Mouse (Mus musculus) heart, adult 2 months (tissue): ENCODE measurements around the gene Cntn4. TPM values are rescaled to one million over a fixed set of nuclear protein-coding genes. Genes with fewer than 3 reads are reported as not detected.
"Not testable (repeated sequence)": the region's sequence is repeated elsewhere in the genome, so short reads cannot be mapped to it uniquely, and the experiment has no call there.

Experiments used
- DNase-seq, 2 experiments: peaks; one replicate each; pipeline ENCODE4 v3.0.0; 2021
- H3K27ac ChIP-seq: fragments of 200-600 bp; 2 replicates; pipeline ENCODE4 v1.8.1; 2022
- H3K27me3 ChIP-seq: fragments of 200-500 bp; 2 replicates; pipeline ENCODE4 v1.6.1; 2012; ENCODE audit warnings: mild to moderate bottlenecking, low read length, inconsistent platforms, mixed read lengths; ENCODE audit not compliant: control insufficient read depth, insufficient read depth
- H3K36me3 ChIP-seq: fragments of 200-500 bp; 2 replicates; pipeline ENCODE4 v1.6.1; 2012; ENCODE audit warnings: low read length, inconsistent platforms; ENCODE audit not compliant: control insufficient read depth, insufficient read depth
- H3K4me1 ChIP-seq: fragments of 200-500 bp; 2 replicates; pipeline ENCODE4 v1.6.1; 2011; ENCODE audit warnings: low read length; ENCODE audit not compliant: control insufficient read depth, insufficient read depth
- H3K4me3 ChIP-seq: fragments of 200-600 bp; 2 replicates; pipeline ENCODE4 v1.8.1; 2022
- H3K79me2 ChIP-seq: fragments of 200-500 bp; replicated peaks from 2 replicates; pipeline ENCODE4 v1.6.1; 2012; ENCODE audit warnings: mild to moderate bottlenecking, inconsistent platforms, low read length, moderate library complexity, mixed read lengths; ENCODE audit not compliant: control insufficient read depth, insufficient read depth
- H3K9ac ChIP-seq: fragments of 200-500 bp; 2 replicates; pipeline ENCODE4 v1.6.1; 2012; ENCODE audit warnings: low read depth, mild to moderate bottlenecking, control low read depth, inconsistent platforms, low read length, mixed read lengths
- CTCF ChIP-seq: fragments of 200-600 bp; IDR thresholded peaks from 2 replicates; pipeline ENCODE4 v1.8.1; 2022; ENCODE audit warnings: antibody characterized with exemption, mild to moderate bottlenecking, moderate library complexity
- EP300 ChIP-seq: fragments of 200-500 bp; IDR thresholded peaks from 2 replicates; pipeline ENCODE4 v1.6.1; 2011; ENCODE audit warnings: low read depth, low read length, control low read depth; ENCODE audit not compliant: insufficient read depth
- POLR2A ChIP-seq: fragments of 200-500 bp; IDR thresholded peaks from 2 replicates; pipeline ENCODE4 v1.6.1; 2011; ENCODE audit warnings: mild to moderate bottlenecking, low read depth, low read length, control low read depth; ENCODE audit not compliant: insufficient read depth
- WGBS: fragments of 180-500 bp; shearing (Covaris S2); methylation state at CpG from one replicate; pipeline ENCODE4 v1.1.7; 2018; 5-methylcytosine and 5-hydroxymethylcytosine counted together
- intact Hi-C: fragments of 180-260 bp; cut with DNase I; formaldehyde crosslinking; loops from one replicate; pipeline ENCODE4 v1.15.1; 2025
- polyA plus RNA-seq: library from polyadenylated mRNA; depleted of rRNA; stranded (reverse); fragments of >200 nt; gene quantifications from 2 replicates; pipeline ENCODE4 v1.2.3, GENCODE M21; 2012
- total RNA-seq, 2 experiments: library from RNA; stranded (reverse); gene quantifications; 2 replicates each; pipeline ENCODE4 v1.2.3; 2021

Gene Cntn4
- total and polyA plus RNA-seq, 3 experiments, result 0.04 TPM; not detected in 2

- intact Hi-C loops, result no loop called here
Measured at GRCm38 (mm10) chr6:106335066-106335465, 657.6 kb downstream of the Cntn4 start.

DNA sequence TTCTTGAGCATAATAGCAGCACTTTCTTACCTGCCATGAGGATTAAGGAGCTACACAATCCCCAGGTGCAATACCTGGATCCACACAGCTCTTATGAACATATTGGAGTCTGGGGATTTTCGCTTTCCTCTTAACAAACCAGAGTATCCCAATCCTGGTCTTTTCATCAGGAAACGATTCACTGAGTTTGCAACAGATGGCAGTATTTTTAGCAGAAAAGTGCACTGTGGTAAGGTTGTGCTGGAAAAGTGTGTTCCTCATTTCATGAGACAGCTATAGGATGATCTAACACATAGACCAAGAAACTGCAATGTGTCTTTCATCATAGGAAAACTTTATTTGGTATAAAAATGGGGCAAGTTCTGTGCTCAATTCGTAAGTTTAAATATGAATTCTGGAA, 659.3 kb downstream of the Cntn4 start:
- Histone ChIP-seq H3K27me3 (no peaks in the 10 kb centered on the region), H3K79me2 (no peaks in the 10 kb centered on the region), H3K36me3 (no peaks in the 10 kb centered on the region), H3K27ac (no peak overlapping the region), H3K4me3 (no peak overlapping the region), H3K9ac (no peak overlapping the region), H3K4me1 (no peaks in the 10 kb centered on the region)
- TF ChIP-seq POLR2A (no peak), CTCF (no peak), EP300 (no peak)
- DNase-seq, result no peak
- WGBS, result 63% methylated on average over 3 of the region's 3 CpGs
- intact Hi-C loops, result no loop called here

More at GRCm38 (mm10) chr6:106335066-106335465, 657.6 kb downstream of the Cntn4 start:
- no peak for DNase-seq
- 17% methylated on average over 1 of the region's 1 CpGs for WGBS
- no peaks in the 10 kb centered on the region for H3K27me3 ChIP-seq
- TF ChIP-seq POLR2A, result no peak
- TF ChIP-seq EP300, result no peak
- no peak for TF ChIP-seq CTCF
- no peak overlapping the region for H3K9ac ChIP-seq
- H3K4me1 ChIP-seq, result no peaks in the 10 kb centered on the region
- H3K4me3 ChIP-seq, result no peak overlapping the region
- H3K27ac ChIP-seq, result no peak overlapping the region
- no peaks in the 10 kb centered on the region for H3K79me2 ChIP-seq
- H3K36me3 ChIP-seq, result no peaks in the 10 kb centered on the region

DNA sequence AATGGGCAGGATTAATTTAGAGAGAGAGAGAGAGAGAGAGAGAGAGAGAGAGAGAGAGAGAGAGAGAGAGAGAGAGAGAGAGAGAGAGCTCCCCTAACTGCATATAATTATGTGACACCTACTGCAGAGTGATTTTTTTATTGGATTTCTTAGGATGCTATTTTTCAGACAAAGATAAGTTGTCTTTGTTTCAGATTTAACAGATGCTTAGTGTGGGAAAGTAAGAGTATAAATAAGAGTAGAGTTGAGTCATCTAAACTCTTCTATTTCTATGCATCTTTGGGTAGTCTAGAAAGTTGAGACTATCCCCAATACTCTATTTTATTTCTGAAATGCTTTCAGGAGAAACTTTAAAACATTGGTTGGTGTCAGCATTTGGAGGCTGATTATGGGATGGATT, 660.4 kb downstream of the Cntn4 start:
- Histone ChIP-seq H3K36me3 (no peaks in the 10 kb centered on the region), H3K27me3 (no peaks in the 10 kb centered on the region), H3K4me3 (no peak overlapping the region), H3K27ac (no peak overlapping the region), H3K4me1 (no peaks in the 10 kb centered on the region), H3K79me2 (no peaks in the 10 kb centered on the region), H3K9ac (no peak overlapping the region)
- intact Hi-C loops, result no loop called here
- no peak for DNase-seq
- TF ChIP-seq CTCF (no peak), POLR2A (no peak), EP300 (no peak)

DNA sequence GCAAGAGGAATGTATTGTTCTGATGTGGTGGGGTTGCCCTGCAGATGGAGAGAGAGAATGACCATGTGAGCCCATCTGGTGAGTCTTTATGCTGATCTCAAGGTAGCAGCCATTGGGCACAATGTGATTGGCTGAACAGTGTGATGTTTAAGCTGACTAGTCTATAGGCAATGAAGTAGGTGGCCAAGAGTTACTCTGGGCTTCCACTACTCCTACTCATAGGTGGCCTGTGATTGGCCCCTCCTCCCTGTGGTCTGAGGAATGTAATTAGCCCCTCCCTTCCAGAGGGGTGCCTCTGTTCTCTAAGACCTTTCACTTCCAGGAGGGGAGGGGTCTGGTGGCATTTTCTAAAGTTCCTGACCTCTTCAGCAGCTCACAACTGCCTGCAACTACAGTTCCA, 663.7 kb downstream of the Cntn4 start:
- Histone ChIP-seq H3K36me3 (no peaks in the 10 kb centered on the region), H3K79me2 (no peaks in the 10 kb centered on the region), H3K27ac (no peak overlapping the region), H3K9ac (no peak overlapping the region), H3K27me3 (no peaks in the 10 kb centered on the region), H3K4me3 (no peak overlapping the region), H3K4me1 (no peaks in the 10 kb centered on the region)
- intact Hi-C loops, result no loop called here
- no peak for DNase-seq
- TF ChIP-seq CTCF (no peak), POLR2A (no peak), EP300 (no peak)

DNA sequence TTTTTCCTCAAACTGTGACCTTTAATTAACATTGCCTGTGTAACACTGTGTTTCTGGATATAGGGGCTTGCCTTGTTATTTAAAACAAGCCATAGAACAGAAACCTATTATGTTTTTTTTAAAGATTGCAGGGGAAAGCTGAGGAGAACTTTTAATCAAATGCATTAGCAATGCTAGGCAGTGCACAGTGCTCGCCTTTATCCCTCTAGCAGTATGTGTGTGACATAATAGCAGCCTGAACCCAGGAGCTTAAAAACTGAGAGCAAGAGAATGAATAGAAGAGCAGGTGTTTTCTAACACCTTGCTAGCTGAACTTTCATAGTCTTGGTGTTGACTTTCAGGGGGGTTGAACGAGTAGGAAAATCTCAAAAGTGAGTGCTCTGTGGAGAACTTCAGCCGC, 672.6 kb downstream of the Cntn4 start:
- no peak for TF ChIP-seq POLR2A
- TF ChIP-seq EP300, result no peak
- TF ChIP-seq CTCF, result no peak
- 65% methylated on average over 3 of the region's 3 CpGs for WGBS

GRCm38 (mm10) chr6:106351389-106351788, 673.9 kb downstream of the Cntn4 start:
- no peak for TF ChIP-seq CTCF
- no peak for TF ChIP-seq POLR2A
- no peak for TF ChIP-seq EP300
- Histone ChIP-seq H3K79me2 (no peaks in the 10 kb centered on the region), H3K36me3 (no peaks in the 10 kb centered on the region), H3K4me3 (no peak overlapping the region), H3K27ac (no peak overlapping the region), H3K27me3 (no peaks in the 10 kb centered on the region), H3K4me1 (no peaks in the 10 kb centered on the region), H3K9ac (no peak overlapping the region)
- WGBS, result 74% methylated on average over 2 of the region's 2 CpGs
- no peak for DNase-seq
- intact Hi-C loops, result no loop called here

More for the DNA sequence above, 672.6 kb downstream of the Cntn4 start:
- Histone ChIP-seq H3K4me3 (no peak overlapping the region), H3K4me1 (no peaks in the 10 kb centered on the region), H3K9ac (no peak overlapping the region), H3K27ac (no peak overlapping the region), H3K79me2 (no peaks in the 10 kb centered on the region), H3K36me3 (no peaks in the 10 kb centered on the region), H3K27me3 (no peaks in the 10 kb centered on the region)
- DNase-seq, result no peak
- intact Hi-C loops, result no loop called here

- DNase-seq, H3K79me2 ChIP-seq, H3K27ac ChIP-seq, H3K4me1 ChIP-seq, H3K9ac ChIP-seq, H3K4me3 ChIP-seq, intact Hi-C loops, H3K36me3 ChIP-seq, H3K27me3 ChIP-seq: not testable (repeated sequence)
- WGBS, result 70% methylated on average over 2 of the region's 2 CpGs
Measured at GRCm38 (mm10) chr6:106358801-106359200, 681.3 kb downstream of the Cntn4 start.
